Mouse (Mus musculus) lung, adult 2 months (tissue): ENCODE results near the gene Wdr62.

Source experiments
- CTCF ChIP-seq: fragments of 200-500 bp; IDR thresholded peaks from 2 replicates; pipeline ENCODE4 v1.5.1; 2011; ENCODE audit warnings: mild to moderate bottlenecking, low read length, control low read depth; ENCODE audit not compliant: insufficient read depth
- POLR2A ChIP-seq: fragments of 200-500 bp; IDR thresholded peaks from 2 replicates; pipeline ENCODE4 v1.6.1; 2011; ENCODE audit warnings: low read depth, mild to moderate bottlenecking, control low read depth, low read length, borderline replicate concordance; ENCODE audit errors: extremely low read depth

DNA sequence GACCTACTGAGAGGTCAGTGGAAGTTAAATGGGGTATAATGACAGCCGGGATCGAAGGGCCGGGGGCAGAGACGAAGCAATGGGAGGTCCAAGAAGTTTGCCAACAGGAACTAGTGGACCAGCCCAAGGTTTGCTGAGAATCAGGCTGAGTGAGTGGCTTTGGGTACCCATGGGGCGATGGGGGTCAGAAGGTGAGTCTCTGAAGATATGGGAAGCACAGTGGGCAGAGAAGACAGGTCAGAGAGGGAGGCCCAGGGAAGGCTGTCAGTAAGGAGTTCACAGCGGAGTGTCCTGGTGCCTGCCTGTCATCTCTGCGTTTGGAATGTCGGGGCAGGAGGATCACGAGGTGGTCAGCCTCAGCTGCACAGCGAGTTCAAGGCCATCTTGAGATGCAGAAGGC, 48.2 kb upstream of the Wdr62 start:
- TF ChIP-seq CTCF = no peak
- no peak for TF ChIP-seq POLR2A
